Mouse (Mus musculus): ENCODE data around the gene Lypd3. TPM values are rescaled to one million over a fixed set of nuclear protein-coding genes. Genes with fewer than 3 reads are reported as not detected.

Lypd3 gene
- under 1 TPM; 0.20 to 0.64 TPM for total RNA-seq (2021)
- long read RNA-seq = 0 reads

DNA sequence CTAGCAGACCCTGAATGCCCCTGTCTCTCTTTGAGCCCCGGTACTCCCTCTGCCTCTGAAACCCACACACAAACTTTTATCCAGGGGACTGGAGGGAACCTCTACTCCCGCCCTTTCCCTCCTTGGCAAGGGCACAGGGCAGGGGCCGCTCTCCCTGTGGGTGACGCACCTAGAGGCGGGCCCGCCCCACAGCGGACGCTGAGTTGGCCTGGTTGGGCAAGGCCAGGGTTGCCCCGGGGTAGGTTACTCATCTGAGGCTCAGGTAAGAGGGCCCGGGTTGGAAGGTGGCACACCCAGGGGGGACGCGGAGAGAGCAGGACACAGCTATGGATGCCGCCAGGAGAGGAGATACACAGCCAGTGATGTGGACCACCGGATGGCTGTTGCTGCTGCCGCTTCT lies at the start of gene Lypd3:
Gene Lypd3 (plus strand): TSS at position 287 of the 400 bp plus-strand sequence.
- no peak for DNase-seq (ENCODE audit: low spot score in 2 of 2)

DNA sequence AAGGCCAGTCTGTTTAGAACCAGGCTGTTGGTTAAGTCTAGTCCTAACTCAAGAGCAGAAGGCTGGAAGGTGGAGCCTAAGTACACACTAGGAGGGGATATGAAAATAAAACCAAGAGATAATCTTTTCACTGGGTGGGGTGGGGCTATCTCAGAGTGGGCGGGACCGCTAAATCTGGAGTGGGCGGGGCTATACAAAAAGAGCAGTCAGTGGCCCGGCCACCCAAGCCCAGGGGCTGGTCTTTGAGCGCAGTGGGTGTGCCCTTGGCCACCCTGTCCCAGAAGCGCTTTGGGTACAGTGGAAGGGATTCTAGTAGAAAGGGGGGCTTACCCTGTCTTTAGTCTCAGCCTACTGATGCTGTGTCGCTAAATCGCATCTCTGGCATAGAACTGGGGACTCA lies 49.5 kb upstream of the Lypd3 start:
- DNase-seq (ENCODE audit: low spot score in 2 of 2) = no peak

DNA sequence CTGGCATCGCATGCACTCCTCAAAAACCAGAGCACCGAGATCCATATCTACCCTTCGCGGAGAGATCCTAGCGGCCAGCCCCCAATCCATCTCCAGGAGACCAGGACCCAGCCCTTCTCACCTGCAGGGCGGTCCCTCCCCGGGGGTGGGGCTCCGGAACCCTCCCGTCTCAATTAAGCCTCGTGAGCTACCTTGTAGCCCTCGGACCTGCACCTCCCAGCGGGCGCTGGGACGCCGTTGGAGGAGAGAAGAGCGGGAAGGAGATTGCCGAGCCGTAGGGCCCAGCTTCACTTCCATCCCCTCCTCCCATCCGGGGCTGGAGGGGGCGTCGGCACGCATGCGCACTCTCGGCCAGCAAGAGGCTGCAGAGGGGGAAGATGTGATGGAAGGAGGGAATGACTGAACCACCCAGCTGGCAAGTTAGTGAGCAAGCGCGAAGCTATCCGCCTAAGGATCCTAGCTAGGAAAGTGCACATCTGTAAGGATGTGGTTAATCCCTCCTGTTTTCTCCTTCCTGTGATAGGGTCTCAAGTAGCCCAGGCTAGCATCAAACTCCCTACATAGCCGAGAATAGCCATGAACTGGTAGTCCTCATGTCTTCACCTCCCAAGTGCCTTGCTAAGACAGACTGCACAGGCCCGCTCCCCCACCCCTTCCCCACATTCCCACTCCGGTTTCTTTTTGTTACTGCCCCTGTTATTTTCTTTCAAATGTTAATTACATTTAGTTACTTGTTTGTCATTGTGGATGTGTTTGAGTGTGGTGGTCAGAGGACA lies 48.8 kb upstream of the Lypd3 start, which contains the start of the genes Ethe1 and Zfp575:
Gene Ethe1 (plus strand): TSS at position 214 of the 776 bp plus-strand sequence.
Gene Zfp575 (minus strand): TSS at position 312 of the 776 bp plus-strand sequence.
- DNase-seq (ENCODE audit: low spot score in 2 of 2) = peak; percentile 81 to 88

DNA sequence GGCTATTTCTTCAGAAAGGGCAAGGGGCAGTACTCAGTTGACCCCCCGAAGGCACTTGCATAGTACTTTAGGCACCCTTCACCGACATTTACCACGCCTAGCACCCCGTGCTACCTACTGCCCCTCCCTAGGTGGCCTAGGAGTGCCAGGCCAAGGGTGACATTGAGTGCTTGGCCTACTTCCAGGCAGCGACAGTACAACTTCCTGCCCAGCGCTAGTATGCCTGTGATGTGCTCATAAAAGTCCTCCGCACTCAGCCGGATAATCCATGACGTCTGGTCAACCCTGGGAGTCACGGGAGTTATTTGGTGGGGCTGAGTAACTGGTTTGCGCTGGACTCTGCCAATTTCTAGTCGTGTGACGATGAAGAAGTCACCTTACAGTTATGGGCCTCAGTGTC lies 48.0 kb upstream of the Lypd3 start:
- DNase-seq (ENCODE audit: low spot score in 2 of 2) = no peak

DNA sequence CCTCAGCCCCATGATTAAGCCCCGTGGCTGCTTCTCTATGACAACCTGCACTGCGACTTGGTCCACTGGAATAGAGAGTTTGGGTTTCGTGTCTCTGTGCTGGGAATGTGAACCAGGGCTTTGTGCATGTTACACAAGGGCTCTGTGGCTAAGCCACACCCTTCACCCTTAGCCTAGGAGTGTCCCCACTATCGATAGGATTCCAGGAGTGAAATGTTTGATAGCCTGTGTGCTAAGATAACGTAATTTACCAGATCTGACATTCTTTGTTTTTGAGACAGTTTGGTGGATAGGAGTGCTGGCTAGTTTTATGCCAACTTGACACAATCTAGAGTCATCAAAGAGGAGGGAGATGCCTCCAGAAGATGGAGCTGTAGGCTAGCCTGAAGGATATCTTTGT lies 44.6 kb upstream of the Lypd3 start:
- no peak for DNase-seq (ENCODE audit: low spot score in 2 of 2)

DNA sequence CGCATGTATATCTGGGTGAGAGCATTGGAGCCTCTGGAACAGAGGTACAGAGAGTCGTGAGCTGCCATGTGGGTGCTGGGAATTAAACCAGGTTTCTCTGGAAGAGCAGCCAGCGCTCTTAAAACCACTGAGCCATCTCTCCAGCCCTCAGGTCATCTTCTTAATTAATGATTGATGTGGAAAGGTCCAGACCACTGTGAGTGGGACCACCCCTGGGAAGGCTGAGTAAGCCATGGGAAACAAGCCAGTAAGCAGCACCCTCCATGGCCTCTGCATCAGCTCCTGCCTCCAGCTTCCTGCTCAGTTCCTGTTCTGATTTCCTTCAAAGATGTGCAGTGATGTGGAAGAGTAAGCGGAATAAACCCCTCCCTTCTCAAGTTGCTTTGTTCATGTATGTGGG lies 44.2 kb upstream of the Lypd3 start:
- DNase-seq (ENCODE audit: low spot score in 2 of 2) = no peak

DNA sequence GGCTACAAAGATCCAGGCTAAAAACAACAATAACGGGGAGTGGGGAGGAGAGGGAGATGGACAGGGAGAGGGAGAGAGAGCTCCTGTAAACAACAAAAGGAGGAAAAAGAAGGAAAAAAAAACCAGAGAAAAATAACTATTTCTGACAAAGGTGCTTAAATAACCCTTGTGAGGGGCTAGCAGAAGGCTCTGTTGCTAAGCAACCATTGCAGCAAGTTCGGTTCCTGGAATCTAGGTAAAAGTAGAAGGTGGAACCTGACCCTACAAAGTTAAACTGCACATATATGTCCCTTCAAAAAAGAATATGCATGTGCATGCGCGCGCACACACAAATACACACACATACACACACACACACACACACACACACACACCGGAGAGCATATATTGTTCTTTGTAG lies 43.6 kb upstream of the Lypd3 start:
- DNase-seq (ENCODE audit: low spot score in 2 of 2) = no peak

DNA sequence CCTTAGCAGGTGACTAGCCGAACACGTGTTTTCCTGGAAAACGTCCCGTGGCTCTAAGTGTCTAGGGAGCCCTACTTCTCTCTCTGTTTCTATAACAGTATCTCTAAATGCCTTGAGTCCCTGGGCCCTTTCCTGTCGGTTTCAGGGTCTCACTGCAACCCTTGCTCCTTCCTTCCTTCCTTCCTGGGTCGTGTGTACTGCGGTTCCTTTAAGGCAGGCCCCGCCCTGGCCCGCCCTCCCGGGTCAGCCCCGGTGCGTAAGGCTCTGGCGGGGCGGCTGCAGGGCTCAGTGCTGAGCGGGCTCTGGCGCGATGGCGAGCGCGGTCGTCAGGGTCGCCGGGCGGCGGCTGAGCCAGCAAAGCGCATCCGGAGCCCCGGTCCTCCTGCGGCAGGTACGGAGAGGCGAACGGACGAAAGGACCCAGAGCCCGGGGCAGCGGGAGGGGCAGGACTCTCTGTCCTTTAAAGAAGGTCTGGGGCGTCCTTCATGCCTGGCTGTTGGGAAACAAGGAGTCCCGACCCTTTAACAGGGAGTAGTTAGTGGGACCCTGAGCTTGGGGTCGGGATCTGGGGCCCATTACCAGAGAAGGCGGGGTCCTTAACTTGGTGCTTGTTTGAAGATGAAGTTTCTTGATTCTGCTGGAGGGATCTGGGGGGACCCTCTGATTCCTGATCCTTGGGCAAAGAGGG lies 42.6 kb upstream of the Lypd3 start:
- peak; percentile 38 to 69 for DNase-seq (ENCODE audit: low spot score in 2 of 2)

DNA sequence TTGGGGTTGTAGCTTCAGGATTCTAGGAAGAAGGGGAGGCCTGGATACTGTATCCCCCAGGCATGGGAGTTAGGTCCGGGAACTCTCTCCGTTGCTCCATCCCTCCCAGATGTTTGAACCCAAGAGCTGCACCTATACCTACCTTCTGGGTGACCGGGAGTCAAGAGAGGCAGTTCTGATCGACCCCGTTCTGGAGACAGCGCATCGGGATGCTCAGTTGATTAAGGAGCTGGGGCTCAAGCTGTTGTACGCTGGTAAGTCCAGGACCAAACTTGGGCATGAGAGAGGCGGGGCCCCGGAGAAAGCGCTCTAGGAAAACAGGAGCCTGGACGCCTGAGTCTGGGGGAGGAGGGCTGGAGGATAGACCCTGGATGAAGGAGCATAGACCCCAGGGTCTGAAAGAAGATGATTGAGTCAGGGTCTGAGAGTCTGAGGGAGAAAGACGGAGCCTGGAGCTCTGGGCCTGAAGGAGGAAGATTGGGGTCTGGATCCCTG lies 42.0 kb upstream of the Lypd3 start:
- DNase-seq (ENCODE audit: low spot score in 2 of 2) = no peak

DNA sequence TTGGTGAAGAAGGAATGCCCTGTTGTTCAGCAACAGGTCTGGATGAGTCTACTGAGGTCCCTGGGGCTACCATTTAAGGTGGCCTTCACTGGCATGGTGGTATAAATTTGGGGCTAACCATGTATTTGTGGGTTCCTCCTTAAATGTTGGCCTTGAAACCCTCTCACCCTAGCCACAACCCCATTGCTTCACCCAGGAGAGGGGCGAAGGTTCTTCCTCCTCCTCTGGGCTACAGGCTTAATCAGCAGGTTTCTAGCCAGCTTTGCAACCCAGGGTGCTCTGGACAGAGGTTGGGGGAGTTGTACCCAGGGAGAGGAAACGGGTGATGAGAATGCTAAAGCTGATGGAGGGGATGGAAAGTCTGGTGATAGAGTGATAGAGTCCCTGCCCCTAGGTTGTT lies 40.9 kb upstream of the Lypd3 start:
- DNase-seq (ENCODE audit: low spot score in 2 of 2) = no peak

DNA sequence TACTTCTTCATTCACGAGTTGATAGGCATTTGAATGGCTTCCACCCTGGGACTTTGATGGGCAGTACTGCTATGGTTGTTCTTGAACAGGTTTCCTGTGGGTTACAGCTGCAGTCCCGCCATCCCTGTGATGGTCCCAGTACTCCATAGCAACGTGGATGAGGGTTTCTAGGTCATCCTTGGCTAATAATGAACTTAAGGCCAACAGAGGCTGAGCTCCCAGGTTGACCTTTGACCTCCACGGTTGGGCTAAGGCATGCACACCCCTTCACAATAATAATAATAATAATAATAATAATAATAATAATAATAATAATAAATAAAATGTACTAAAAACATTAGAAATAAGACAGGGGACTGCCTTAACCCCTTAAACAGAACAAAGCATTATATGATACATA lies 38.2 kb upstream of the Lypd3 start:
- no peak for DNase-seq (ENCODE audit: low spot score in 2 of 2)

DNA sequence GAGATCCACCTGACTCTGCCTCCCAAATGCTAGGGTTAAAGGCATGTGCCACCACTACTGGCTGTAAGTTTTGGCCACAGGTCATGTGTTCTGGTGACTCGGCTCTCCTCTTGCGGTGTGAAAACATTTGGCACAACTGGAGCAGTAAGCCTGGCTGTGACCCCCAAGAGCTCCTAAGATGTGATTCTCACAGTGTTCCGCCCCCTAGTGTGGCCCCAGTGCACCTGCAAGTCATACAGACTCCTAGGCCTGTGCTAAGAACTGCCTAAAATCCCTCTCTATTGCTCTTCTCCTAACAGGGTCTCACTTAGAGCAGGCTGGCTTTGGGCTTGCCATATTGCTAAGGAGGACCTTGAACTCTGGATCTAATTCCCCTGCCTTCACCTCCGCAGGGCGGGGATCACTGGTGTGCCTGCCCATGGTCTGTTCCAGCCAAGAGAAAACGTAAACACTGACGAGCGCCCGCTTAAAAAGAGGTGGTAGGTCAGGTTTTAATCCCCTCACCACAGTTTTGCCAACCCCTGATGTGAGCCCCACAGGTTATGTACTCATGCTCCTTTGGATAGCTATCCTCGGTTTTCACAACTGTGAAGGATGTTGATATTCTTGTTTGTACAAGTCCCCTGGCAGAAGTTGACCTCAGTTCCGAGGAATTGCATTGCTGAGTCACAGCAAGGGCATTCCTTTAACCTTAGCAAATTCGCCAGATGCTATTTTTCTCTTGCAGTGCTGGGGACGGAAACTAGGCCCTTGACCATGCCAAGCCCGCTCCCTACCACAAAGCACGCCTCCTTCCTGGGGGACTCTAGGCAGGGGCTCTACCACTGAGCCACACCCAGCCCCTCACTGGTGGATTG lies 36.9 kb upstream of the Lypd3 start:
- DNase-seq (ENCODE audit: low spot score in 2 of 2) = no peak

DNA sequence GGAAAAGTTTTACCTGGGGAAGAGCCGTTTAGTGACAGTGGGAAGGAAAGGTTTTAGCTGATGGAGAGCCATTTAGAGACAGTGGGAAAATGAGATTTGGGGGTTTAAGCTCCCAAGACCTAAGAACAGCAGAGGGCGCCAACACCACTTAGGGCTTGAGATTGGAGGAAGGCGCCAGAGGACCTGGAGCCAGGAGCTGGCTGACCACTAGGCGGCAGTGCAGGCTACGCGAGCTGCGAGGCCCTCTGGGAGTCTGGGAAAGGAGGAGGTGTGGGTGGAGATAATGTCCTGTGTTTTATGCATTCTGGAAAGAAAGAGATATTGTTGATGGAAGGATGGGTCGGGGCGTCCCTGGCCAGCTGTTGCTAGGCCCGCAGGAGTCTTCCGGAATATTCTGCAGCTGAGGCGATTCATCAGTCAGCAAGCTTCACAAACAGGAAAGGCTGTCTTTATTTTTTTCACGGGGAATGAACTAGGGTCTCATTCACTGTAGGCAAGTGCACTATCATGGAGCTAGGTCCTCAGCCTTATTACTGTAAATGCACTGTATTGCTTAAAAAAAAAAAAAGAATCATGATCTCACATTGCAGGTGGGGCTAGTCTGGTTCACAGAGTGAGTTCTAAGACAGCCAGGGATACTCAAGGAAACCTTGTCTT lies 35.3 kb upstream of the Lypd3 start:
- peak; percentile 99 to 100 for DNase-seq (ENCODE audit: low spot score in 2 of 2)

DNA sequence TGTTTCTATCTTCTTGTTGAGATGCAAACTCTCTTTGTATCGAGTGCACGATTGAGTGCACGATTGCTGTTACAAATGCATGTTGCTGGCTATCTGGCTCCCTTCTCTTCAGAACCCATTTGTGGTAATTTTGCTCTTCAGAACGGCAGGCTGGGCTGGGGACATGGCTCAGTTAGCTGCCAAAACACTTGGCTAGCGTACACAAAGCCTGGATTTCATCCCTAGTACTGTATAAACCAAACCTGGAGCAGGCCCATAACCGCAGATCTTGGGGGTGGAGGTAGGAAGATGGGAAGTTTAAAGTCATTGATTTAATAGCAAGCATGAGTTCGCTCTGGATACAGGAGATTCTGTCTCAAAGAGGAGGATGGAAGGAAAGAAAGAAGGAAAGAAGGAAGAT lies 30.8 kb upstream of the Lypd3 start:
- no peak for DNase-seq (ENCODE audit: low spot score in 2 of 2)

DNA sequence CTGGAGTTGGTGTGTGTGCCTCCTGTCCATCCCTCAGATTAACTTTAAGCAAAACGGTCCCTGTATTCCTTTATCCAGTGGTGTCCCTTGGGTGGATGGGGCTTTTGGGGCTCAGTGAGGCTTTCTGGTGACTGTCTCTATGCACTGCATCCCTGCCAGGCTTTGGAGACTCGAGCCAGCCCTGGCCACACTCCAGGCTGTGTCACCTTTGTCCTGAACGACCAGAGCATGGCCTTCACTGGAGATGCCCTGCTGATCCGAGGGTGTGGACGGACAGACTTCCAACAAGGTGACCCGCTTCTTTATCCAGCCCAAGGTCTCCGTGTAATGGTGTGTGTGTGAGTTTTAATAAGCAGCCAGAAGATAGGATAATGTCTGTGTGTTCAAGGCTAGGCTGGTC lies 30.3 kb upstream of the Lypd3 start:
- DNase-seq (ENCODE audit: low spot score in 2 of 2) = no peak

DNA sequence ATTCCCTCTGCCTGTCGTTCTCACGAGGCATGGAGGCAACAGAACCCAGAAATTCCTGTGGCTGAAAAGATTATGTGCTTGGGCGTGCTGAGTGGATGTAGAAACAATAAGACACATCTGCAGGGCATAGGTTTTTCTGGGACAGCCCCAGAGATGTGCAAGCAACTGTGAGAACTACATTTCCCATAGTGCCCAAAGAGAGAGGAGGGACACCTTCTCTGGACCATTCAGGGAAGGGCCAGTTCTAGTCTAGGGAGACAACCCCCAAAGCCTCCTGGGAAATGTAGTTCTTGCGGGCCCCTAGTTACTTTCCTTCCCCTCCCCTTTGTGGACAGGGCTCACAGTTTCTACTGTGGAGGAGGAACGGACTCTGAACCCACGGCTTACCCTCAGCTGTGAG lies 28.3 kb upstream of the Lypd3 start:
- DNase-seq (ENCODE audit: low spot score in 2 of 2) = no peak

DNA sequence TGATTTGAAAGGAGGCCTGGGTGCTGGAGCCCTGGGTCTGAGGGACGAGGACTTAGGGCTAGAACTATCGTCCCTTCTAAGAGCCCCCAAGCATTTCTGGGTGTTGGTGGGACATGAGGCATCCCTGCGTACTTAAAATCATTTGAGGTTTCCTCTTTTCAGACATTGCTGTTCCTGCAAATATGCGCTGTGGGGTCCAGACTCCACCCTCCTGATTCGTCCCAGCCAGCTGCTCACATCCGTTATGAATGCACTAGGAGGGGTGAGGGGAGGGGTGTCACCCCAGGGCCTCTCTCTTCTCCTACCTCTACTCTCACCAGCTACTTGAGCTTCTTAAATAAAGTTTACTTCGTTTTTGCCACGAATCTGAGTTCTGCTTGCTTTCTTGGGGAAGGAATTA lies 27.8 kb upstream of the Lypd3 start:
- DNase-seq (ENCODE audit: low spot score in 2 of 2) = no peak

DNA sequence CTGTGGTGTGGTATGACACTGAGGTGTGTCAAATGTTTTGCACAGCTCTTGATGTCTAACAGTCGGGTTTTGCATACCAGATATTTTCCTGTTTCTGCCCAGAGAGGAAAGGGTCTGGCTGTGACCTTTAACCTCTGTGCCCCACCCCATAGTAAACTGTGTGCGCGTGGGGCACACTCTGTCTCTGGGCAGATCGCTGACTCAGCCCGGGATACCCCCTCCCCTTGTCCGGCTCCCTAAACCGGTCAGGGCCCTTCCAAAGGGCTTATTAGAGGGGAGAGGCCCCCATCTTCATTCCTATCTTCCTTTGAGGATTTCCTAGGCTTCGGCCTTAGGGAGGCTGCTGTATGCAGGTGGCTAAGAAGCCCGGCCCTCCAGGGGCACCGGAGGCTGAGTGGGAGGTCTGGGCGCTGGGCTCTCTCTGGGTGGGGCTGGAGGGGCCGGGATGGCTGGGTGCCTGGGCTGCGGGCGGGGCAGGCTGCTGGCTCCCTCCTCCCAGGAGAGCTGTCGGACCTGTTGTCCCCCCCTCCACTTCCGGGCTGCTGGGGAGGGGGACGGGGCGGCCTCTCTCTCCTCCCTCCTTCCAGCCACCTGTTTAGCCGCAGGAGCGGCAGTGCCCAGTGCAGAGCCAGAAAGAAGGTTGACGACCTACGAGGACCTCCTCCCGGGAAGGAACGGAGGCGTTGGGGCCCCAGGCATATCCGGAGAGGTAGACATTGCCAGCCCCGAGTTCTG lies 26.0 kb upstream of the Lypd3 start, which contains the start of gene Phldb3:
Gene Phldb3 (plus strand): TSS at position 620 of the 735 bp plus-strand sequence.
- DNase-seq (ENCODE audit: low spot score in 2 of 2) = no peak

DNA sequence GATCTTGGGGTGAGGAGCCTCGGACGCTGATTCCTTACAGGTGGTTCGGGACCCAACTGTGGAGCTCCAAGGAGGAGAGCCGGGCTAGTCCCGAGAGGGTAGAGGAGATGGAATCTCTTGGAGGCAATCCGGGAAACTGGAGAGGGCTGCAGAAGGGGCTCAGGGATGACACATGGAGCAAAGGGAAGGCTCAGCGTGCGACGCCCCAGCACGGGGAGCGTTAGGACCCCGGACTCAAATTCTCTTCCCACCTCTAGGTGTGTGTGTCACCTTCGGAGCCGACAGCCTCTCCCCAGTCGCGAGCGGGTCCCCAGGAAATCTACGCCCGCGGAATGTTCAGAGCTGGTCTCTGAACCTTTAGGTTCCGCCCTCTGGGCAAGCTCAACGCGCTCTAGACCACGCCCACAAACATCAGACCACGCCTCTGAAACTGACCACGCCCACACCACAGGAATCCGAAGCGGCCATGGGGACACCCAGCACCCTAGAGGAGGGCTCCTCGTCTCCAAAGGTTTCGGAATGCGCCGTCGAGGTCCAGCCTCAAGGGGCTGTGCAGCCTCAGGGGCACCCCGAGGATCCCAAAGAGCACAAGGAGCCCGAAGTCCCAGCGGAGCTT lies 25.4 kb upstream of the Lypd3 start:
- DNase-seq (ENCODE audit: low spot score in 2 of 2) = peak; percentile 64 to 70

DNA sequence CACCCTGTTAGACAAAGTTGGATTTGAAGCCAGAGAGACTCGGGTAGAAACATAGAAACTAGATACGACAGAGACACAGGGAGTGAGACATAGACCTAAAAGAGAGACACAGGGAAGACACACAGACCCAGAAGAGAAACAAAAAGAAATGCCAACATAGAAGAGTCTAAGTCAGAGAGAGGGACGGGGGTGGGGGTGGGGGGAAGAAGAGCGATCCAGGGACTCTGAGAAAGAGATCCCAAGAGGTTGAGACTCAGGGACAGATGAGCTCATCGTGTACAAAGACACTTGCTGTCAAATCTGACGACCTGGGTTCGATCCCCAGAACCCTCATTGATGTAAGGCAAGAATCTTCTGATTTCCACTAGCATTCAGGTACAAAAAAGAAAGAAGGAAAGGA lies 24.6 kb upstream of the Lypd3 start:
- no peak for DNase-seq (ENCODE audit: low spot score in 2 of 2)
